Mouse (Mus musculus): Measurements from ENCODE around the gene Ccz1.

DNA sequence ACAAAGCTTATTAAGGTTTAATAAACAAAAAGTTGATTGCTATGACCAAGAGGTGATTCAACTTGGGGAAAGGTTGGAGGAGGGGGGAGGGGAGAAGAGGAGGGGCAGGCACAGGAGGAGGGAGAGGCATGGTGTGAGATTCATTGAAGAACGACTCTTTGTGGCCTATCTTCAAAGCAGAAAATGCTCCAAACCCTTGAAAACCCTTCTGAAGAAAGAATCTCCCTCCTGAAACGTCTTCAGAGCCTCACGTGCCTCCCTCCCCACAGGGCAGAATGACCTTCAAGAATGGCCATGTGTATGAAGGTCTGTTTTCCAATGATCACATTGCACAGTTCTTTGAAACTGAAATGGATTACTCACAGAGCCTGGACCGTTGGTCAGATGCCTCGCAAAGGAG is 64.7 kb downstream of the Ccz1 start:
- TF ChIP-seq CTCF (IDR thresholded peaks at IDR 0.05; ENCODE audit: control insufficient read depth, insufficient read depth, low read length) (no peak), POLR2A (IDR thresholded peaks at IDR 0.05; ENCODE audit: borderline replicate concordance, control insufficient read depth, low read depth, low read length) (no peak)
